Mouse (Mus musculus): ENCODE results near the gene Ftl1. TPM values are rescaled to one million over a fixed set of nuclear protein-coding genes. Genes with fewer than 3 reads are reported as not detected.

The Ftl1 gene
- total RNA-seq, 1 experiment from 2014 or later, result 786 TPM

DNA sequence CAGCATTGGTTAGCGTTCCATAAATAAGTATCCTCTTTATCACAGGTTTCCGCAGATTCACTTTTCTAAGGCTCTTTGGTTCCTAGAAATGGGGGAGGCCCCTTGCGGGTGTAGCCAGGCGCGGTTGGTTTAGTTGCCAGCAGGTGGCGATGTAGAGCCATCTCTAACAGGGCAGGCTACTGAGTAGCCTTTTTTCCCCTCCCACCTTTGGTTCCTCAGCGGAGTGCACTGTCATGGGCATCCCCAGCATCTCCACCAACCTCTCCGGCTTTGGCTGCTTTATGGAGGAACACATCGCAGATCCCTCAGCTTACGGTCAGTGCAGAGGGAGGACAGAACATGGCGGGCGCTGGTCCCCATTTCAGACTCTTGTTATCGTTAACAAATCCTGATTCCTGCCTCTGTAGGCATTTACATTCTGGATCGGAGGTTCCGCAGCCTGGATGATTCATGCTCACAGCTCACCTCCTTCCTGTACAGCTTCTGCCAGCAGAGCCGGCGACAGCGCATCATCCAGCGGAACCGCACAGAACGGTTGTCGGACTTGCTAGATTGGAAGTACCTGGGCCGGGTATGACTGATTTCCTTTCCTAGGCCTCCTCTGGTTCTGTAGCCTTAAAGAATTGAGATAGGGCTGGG, 8.2 kb downstream of the Ftl1 start:
- DNase-seq, result peak; percentile 87

DNA sequence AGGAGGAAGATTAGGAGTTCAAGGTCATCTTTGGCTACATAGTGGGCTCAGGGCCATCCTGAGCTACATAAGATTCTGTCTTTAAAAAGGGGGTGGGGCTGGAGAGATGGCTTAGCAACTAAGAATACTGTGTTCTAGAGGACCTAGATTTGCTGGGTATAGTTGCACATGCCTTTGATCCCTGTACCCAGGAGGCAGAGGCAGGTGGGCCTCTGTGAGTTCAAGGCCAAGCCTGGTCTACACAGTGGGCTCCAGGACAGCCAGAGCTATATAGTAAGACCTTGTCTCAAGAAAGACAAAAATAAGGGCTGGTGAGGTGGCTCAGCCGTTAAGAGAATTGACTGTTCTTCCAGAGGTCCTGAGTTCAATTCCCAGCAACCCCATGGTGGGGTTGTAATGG, 9.7 kb downstream of the Ftl1 start:
- DNase-seq, result no peak

DNA sequence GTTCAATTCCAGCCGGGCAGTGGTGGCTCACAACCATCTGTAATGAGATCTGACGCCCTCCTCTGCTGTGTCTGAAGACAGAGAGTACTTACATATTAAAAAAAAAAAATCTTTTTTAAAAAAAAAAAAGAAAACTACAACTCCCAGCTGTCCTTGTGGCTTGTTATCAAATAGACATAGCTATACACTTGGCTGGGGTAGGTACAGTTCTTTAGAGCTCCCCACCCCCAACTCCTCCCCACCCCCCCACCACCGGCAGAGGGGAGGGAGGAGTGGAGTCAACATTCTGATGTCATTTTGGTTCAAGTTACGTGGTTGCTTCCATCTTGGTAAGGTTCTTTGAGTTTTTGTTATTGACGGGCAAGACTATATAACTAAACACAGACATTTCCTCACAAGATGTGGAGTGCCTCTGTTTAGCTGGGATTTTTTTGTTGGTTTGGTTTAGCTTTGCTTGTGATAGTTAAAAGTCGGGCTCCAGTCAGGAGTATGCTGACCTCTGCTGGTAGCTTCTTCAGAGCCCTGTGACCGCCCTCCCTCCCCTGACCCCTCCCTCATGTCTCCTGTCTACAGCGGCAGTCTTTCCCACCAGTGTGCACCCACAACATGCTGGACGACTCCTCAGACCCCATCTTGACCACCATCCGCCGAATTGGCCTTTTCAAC, 12.2 kb downstream of the Ftl1 start:
- DNase-seq, result no peak

DNA sequence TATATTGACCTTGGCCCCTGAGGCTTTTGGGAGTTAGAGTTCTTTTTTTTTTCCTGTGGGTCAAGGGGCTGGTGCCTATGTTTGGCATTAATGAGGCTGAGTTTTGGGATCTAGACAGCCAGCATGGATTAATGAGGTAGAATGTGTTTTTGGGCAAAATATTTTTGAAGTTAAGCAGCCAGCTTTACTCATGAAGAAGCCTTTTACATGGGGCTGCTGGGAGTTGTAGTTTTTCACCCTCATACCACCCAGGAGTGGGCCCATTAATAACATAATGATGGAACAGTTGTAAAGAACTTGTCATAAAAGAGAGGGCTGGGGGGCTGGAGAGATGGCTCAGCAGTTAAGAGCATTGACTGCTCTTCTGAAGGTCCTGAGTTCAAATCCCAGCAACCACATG, 13.1 kb downstream of the Ftl1 start:
- no peak for DNase-seq

DNA sequence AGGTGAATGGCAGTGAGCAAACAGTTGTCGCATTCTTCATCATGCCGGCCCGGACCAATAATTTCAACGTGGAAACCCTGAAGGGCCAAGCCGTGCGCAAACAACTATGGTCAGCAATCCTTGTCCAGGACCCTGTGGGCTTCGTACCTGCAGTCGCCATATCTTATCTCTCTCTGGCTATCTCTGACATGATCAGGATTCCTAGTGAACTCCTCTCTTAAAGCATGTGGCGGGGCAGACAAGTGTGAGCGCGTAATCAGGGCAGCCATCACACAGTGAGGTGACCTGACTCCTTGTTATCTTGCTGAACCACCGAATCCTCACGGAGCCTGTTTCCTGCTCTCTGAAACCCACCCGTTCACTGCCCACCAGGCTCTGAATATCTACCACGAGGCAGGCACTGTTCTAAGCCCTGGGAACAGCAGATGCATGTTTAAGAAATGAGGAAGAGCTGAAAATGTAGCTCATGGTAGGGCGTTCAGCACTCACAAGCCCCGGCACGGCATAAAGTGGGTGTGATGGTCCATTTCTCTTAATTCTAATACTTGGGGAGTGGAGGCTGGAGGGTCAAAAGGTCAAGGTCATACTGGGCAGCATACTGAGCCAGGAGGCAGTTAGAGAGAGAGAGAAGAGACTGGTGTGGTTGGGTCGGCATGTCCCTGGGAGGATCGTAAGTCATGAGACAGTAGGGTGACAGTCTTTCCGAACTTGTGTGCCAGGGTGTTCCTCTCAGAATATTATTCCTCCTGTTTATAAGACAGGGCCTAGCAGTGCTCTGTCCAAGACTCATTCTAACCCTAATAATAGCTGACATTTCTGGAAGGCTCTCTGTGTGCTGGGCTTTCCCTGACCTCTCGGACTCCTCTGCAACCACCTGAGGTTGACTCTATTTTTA, 15.9 kb downstream of the Ftl1 start:
- DNase-seq, result no peak

DNA sequence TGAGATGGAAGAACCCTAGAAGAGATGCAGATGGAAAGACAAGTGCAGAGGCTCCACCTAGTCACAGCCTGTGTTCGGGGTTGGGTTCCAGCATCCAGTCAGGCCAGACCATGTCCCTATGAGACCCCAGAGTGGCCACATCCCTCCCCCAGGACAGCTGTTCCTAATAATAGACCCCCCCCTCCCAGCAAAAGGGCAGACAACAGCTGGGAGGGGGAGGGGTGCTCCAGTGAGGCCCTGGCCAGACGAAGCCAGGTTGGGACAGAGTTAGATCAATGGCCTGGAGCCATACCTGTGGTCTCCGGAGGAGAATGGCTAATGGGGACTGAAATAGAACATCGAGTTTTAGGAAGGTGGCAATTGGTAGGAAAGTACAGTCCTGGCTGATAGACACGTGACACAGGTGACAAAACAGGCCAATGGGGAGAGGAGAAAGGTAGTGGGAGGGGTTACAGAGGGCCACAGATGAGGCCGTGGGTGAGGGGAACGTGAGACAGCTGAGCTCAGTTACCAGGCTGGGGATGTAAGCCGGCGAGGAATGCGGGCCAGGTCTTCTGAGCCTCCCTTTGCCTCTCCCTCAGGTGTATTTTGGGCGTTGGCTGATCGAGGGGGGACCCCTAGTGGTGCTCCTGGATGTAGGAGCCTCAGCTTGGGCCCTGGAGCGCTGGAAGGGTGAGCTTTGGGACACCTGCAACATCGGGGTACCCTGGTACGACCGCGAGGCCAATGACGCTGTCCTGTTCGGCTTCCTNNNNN, 22.0 kb downstream of the Ftl1 start, which contains the start of gene Ruvbl2:
Gene Ruvbl2 (minus strand): TSS at position 576 of the 756 bp plus-strand sequence.
- no peak for DNase-seq

DNA sequence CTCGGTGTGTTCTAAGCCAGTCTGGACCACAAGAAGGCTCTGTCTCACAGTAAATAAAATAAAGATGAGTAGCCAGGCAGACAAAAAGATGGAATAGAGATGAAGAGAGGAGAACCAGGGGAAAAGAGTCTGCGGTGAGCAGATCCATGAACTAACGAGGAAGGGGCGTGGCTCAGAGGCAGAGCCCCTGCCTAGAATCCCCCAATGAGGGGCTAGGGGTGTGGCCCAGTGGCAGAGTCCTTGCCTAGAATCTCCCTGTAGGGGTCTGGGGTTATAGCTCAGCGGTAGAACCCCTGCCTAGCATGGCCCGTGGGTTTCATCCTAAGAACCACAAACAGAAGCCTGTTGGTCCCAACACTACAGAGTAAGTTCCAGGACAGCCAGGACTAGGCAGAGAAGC, 22.6 kb downstream of the Ftl1 start:
- DNase-seq, result no peak

DNA sequence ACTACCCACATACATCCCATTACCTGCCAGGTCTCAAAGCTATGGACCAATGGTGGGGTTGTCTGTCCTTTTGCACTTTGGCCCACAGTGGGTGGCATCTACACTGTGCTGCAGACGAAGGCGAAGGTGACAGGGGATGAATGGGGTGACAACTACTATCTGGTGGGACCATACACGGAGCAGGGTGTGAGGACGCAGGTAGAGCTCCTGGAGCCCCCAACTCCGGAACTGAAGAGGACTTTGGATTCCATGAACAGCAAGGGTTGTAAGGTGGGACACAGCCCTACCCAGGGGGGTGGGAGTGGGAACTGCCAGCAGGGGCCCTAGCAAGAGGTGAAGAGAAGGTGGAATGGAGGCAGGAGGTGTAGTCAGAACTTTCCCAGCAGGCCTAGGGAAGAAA, 23.2 kb downstream of the Ftl1 start:
- DNase-seq, result no peak

DNA sequence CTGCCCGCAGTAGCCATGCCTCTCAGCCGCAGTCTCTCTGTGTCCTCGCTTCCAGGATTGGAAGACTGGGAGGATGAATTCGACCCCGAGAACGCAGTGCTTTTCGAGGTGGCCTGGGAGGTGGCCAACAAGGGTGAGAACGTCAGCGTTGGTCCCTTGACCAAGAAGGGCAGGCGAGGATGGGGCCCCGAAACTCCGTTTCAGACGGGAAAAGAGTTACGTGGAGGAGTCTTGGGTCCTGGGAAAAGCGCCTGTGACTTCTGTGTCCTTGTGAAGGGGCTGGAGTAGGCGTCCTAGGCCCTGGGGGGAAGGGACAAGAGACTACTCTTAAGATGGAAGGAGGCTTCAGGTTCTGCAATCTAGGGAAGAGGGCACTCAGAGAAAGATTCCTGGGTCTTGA, 24.6 kb downstream of the Ftl1 start:
- no peak for DNase-seq

DNA sequence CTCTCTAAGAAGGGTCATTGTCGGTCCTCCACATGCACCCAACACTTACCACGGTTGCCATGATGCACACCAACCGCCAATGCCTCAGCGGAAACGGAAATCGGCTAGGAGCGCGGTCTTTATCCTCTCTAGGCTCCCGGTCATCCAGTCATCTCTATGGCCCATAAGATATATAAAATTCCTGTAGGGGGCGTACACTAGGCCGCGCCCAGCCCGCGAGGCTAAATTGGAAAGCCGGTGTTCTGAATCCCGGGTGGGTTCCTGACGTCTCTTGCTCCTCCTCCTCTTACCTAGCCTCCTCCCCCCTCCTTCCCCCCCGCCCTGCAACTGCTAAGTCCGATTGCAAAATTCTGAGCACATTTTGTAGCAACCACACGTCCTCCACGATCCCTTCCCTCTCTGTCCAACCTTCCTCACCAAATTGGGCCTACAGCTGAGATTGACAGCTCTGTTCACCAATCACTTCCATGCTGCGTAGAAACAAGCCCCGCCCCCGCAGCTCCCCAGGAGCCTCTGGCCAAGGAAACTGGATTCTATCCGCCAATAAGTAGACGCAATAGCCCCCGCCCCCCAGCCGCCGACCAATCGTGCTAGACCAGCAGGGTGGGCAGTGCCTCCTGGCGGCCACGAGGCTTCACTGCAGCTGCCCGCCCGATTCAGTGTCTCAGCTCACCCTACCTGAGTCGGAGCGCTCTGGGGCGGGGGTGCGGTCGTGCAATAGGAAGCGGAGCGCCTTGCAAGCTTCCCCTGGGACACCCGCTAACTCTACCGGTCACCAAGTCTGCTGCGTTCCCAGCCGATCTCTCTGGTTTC, 25.3 kb downstream of the Ftl1 start, which contains the start of gene Gys1:
Gene Gys1 (plus strand): TSS at position 642 of the 813 bp plus-strand sequence.
- peak; percentile 100 for DNase-seq

DNA sequence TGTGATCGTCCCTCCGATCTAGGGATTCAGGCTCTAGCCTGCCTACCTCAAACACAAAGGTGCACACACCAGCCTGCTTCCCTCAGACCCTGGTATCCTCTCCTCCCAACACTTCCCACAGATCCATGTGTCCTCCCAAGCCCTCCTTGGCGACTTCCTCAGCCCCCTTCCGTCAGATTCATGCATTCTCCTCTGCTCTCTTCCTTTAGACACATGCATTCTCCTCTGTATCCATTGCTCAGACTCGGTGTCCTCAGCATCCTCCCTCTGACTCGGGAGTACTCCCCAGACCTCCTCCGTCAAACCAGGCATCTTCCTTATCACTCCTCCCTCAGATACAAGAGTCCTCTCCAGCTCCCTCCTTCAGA, 25.9 kb downstream of the Ftl1 start:
- DNase-seq, result no peak

DNA sequence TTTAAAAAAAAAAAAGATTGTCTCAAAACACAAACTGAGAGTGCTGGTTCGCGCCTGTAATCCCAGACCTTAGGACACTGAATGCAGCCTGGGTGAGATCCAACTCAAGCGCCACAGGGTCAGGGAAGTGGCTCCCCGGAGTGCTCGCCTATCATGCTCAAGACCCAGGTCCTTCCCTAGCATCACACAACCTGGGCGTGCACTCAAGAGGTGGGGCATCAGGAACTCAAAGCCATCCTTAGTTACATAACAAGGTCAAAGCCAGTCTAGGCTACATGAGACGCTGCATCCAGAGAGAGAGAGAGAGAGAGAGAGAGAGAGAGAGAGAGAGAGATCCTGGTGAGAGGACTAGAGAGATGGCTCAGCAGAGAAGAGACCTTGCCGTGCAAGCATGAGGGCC, 33.1 kb downstream of the Ftl1 start:
- no peak for DNase-seq

DNA sequence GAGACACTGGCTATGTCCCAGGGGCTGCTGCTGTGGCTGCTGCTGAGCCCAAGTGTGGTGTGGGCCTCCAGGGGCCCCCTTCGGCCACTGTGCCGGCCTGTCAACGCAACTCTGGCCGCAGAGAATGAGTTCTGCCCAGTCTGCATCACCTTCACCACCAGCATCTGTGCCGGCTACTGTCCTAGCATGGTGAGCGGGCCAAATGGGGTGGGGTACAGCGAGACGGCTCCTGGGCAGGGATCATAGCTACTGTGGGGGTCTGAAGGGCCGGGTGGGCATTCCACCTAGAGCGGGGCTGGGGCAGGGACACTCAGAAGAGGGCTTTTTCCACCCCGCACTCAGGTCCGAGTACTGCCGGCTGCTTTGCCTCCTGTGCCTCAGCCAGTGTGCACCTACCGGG, 38.5 kb downstream of the Ftl1 start:
- no peak for DNase-seq

DNA sequence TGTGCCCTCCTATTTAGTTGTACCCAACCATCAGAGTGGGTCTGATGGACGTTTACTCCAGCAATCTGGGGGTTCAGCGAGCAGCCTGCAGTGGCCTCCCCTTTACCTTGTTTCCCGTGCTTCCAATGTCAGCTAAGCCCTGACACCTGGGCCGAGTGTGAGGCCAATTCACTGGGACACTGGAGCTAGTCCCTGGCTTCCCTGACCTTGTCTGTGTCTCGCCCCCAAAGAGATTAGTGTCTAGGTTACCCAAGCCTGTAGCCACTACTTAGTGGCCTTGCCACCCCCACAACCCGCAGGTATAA, 39.1 kb downstream of the Ftl1 start, which contains the start of gene Lhb:
Gene Lhb (plus strand): TSS at position 206 of the 305 bp plus-strand sequence.
- no peak for DNase-seq

DNA sequence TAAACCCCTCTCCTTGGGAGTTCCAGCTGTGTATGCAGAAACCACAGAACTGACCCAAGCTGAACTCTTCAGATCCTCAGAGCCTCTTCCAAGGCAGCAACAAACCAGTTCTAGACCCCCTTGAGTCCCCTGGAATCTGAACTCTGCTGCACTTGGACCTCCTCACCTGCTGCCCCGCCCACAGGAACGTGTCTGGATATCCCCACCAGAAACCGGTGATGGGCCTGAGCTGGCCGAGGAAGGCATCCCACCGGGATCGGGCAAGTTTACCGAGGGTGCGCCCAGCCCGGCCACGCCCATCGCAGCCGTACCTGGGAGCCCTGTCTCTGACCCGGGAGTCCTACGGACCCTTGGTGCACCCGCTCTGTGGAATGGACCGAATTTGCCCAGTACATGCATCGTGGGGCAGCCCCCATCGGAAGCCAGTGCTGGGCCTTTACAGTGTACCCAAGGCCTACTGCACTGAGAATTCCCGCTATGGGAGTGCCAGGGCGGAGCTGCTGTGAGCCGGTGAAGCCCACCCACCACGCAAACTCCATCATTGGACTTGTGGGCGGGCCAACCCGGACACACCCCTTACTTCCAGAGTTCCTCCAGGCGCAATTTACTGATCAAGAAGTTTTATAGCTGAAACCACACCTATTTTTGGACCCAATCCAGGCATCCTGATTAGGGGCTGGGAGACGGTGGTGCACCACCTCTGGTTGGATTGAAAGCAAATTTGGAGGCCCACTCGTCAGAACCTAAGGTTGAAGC, 39.6 kb downstream of the Ftl1 start:
- no peak for DNase-seq

DNA sequence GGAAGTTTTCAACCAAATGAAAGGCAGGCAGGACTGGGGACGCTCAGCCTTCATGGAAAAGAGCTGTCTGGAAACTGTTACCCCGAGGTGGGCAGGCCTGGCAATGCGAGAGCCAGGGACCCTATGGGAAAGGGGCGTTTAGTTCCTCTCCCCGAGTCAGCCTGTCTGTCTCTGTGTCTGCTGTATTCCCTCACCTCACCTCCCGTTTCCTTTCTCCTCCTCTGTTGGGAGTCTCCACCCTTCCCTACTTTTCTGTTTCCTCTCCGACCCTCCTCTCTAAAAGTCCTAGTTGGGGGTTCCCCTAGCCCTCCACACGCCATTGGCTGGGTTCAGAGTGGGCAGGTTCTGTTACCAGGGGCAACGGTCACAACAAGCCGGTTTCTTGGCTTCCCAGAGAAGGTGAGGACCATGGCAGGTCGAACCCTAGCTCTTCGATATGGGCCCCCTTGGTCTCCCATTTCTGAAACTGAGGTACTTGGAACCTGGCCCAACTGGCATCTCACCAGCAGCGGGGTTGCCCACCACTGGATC, 41.7 kb downstream of the Ftl1 start:
- DNase-seq, result no peak

DNA sequence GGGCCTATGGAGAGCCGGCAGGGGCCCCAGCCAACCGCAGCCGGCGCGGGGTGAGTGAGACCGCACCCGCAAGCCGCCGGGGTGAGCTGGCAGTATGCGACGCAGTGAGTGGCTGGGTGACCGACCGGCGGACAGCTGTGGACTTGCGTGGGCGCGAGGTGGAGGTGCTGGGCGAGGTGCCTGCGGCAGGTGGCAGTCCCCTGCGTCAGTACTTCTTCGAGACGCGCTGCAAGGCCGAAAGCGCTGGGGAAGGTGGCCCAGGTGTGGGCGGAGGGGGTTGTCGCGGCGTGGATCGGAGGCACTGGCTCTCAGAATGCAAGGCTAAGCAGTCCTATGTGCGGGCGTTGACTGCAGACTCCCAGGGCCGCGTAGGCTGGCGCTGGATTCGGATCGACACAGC, 44.0 kb downstream of the Ftl1 start:
- DNase-seq, result no peak

DNA sequence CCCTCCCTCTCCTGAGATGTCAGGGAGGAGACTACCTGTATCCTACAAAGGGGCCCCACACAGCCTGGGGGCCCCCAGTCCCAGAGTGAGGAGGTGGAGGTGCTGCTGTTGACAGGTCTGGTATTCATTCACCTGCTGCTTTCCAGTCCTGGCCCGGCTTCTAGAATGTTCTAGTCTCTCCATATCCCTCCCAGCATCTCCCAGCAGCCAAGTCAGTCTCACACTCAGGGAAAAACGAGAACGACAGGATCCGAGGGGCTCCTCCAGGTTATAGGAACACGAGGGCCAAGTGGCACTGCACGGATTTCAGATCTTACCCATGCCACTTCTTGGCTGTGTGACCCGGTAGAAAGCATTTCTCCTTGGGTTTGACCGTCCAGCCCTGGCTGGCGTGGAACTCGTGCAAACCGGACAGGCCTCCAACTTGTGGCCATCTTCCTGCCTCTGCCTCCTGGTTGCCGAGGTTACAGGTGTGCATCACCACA, 44.9 kb downstream of the Ftl1 start:
- no peak for DNase-seq

DNA sequence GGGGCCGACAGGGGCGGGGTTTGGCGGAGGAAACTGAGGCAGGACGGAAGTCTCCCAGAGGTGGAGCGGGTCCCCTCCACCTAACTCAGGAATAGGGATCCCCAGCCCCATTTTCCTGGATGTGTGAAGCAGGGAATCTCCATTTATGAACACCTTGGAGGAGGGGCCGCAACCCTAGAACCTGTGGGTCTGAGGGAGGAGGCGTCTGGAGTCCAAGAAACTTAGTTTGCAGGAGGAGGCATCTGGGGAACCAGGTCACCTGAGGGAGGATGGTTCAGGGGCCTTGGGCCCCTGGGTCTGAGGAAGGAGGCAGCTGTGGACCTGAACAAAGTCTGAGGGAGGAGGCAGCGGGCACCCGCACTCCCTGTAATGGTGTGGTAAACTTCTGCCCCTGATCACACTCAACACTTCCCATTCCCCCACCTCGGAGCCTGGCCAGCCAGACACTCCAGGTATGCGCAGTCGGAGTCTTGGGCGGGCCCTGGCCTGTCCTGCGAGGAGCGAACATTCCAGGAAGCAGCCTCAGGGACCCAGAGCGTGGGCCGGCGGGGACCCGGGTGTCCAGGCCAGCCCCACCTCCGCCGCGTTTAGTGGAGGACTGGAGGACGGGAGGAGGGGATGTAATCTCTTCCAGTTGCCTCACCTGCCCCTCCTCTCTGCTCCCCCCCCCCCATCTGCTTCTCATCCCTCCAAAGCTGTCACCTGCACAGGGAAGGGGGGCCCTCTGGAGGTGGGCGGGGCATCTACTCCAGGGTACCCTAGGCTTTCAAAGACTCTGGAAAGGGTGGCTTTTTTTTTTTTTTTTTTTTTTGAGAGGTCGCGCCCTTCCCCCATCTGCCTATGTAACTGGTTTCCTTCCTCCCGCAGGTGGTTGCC, 45.6 kb downstream of the Ftl1 start:
- DNase-seq, result no peak
